Mouse (Mus musculus): ENCODE results near the gene Plxna2.

- TF ChIP-seq CTCF (IDR thresholded peaks at IDR 0.05; ENCODE audit: borderline replicate concordance, control insufficient read depth, extremely low read depth, insufficient read depth, low read length, poor library complexity) = no peak
- TF ChIP-seq POLR2A (IDR thresholded peaks at IDR 0.05; ENCODE audit: control insufficient read depth, extremely low read depth, insufficient read depth, low read length, poor library complexity) = no peak
Observed at GRCm38 (mm10) chr1:194573870-194574269, 44.1 kb upstream of the Plxna2 start.
